18 mouse cellular contexts compared by ENCODE assay signal in the genomic region with DNA sequence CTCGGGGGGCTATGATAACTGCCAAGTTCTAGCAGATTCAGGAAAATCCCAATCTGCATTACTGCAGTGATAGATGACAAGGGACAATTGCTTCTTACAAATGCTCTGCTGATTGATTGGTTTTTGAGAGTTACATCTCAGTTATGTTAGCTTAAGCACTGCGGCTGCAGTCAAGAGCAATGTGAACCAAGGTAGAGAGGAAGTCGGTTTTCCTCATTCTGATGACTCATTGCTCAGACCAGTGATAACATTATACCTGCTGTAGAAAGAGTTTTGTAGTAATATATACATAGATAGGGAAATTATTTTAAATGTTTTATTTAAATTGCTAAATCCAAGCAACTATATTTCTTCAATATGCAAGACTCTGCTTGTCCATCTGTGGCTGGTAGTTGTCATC.
A peak's percentile ranks its signal among the peaks of the same experiment; 100 is the strongest.
DNase-seq lines count a peak whose midpoint lies in the region; ATAC-seq and TF ChIP-seq lines count a peak whose summit lies in the region.
"Had no signal": no experiment of that assay in that cellular context is flagged by ENCODE, and none has a peak within 500 bp of the region (broad histone marks: within the 10 kb centered on the region; RNA-seq: fewer than 3 reads in every experiment).

No protein-coding gene starts in this region.

- WGBS in forebrain, embryonic 16.5 days, result 89% methylated on average over 3 of the region's 3 CpGs
- WGBS in forebrain, embryonic 12.5 days, result 96% methylated on average over 3 of the region's 3 CpGs
- 36% methylated on average over 3 of the region's 3 CpGs for WGBS in stomach, postnatal 0 days

- H3K36me3 ChIP-seq in forebrain, embryonic 16.5 days (ENCODE audit: control insufficient read depth, insufficient read depth), result no peaks in the 10 kb centered on the region
- H3K36me3 ChIP-seq in forebrain, embryonic 12.5 days (replicated peaks), result no peaks in the 10 kb centered on the region
- no peaks in the 10 kb centered on the region for H3K36me3 ChIP-seq in stomach, postnatal 0 days (ENCODE audit: control insufficient read depth, insufficient read depth, low read length)
- H3K36me3 ChIP-seq: embryonic facial prominence, embryonic 10.5 days; embryonic facial prominence, embryonic 12.5 days had no signal

- H3K4me2 ChIP-seq in forebrain, embryonic 16.5 days (ENCODE audit: low read length), result no peak overlapping the region
- no peak overlapping the region for H3K4me2 ChIP-seq in forebrain, embryonic 12.5 days
- no peak overlapping the region for H3K4me2 ChIP-seq in stomach, postnatal 0 days (replicated peaks; ENCODE audit: low read depth)
- H3K4me2 ChIP-seq: embryonic facial prominence, embryonic 12.5 days had no signal

- 0 out of 2 replicates have a peak, but pooled peaks have one; percentile 47 for ATAC-seq in forebrain, embryonic 16.5 days
- ATAC-seq in forebrain, embryonic 12.5 days (ENCODE audit: low FRiP score), result no peak
- peak; percentile 69 to 79; a peak in 3 of 4 replicates for ATAC-seq in hematopoietic stem cell, adult 5-6 weeks (replicated peaks in 1 of 2; ENCODE audit: insufficient read depth in 1 of 2, low FRiP score in 2 of 2, low TSS enrichment in 1 of 2, low read depth in 1 of 2, poor library complexity in 2 of 2, severe bottlenecking in 2 of 2)
- ATAC-seq in stomach, postnatal 0 days (ENCODE audit: low FRiP score, low TSS enrichment), result peak; percentile 73; the same call in 1 of the 2 replicates
- no peak for ATAC-seq in megakaryocyte, adult 5-6 weeks (ENCODE audit: poor library complexity, severe bottlenecking)
- ATAC-seq: forebrain, embryonic 14.5 days had no signal

- no peak overlapping the region for H3K4me3 ChIP-seq in forebrain, embryonic 16.5 days (replicated peaks; ENCODE audit: low read length)
- no peak overlapping the region for H3K4me3 ChIP-seq in forebrain, embryonic 12.5 days (replicated peaks)
- H3K4me3 ChIP-seq in stomach, postnatal 0 days (ENCODE audit: low read depth, low read length), result no peak overlapping the region
- H3K4me3 ChIP-seq: embryonic facial prominence, embryonic 10.5 days; embryonic facial prominence, embryonic 12.5 days had no signal

- H3K9ac ChIP-seq in forebrain, embryonic 16.5 days (replicated peaks; ENCODE audit: low read depth, low read length), result no peak overlapping the region
- H3K9ac ChIP-seq in forebrain, embryonic 12.5 days, result no peak overlapping the region
- H3K9ac ChIP-seq in stomach, postnatal 0 days (ENCODE audit: low read length), result no peak overlapping the region
- H3K9ac ChIP-seq: embryonic facial prominence, embryonic 12.5 days had no signal

- no peak for TF ChIP-seq EP300 in stomach, postnatal 0 days (optimal IDR thresholded peaks at IDR 0.05)

- no peaks in the 10 kb centered on the region for H3K4me1 ChIP-seq in forebrain, embryonic 16.5 days (replicated peaks; ENCODE audit: control insufficient read depth, insufficient read depth, low read length)
- no peaks in the 10 kb centered on the region for H3K4me1 ChIP-seq in forebrain, embryonic 12.5 days
- no peaks in the 10 kb centered on the region for H3K4me1 ChIP-seq in stomach, postnatal 0 days (replicated peaks; ENCODE audit: control insufficient read depth, insufficient read depth)
- H3K4me1 ChIP-seq: embryonic facial prominence, embryonic 10.5 days; embryonic facial prominence, embryonic 12.5 days had no signal

- no peaks in the 10 kb centered on the region for H3K9me3 ChIP-seq in forebrain, embryonic 16.5 days (ENCODE audit: control insufficient read depth, low read length)
- no peaks in the 10 kb centered on the region for H3K9me3 ChIP-seq in forebrain, embryonic 12.5 days
- H3K9me3 ChIP-seq in stomach, postnatal 0 days (ENCODE audit: control insufficient read depth, low read length), result no peaks in the 10 kb centered on the region
- H3K9me3 ChIP-seq: embryonic facial prominence, embryonic 10.5 days; embryonic facial prominence, embryonic 12.5 days had no signal

- no peaks in the 10 kb centered on the region for H3K27me3 ChIP-seq in forebrain, embryonic 16.5 days (replicated peaks; ENCODE audit: control insufficient read depth, insufficient read depth, low read length)
- H3K27me3 ChIP-seq in forebrain, embryonic 12.5 days, result no peaks in the 10 kb centered on the region
- no peaks in the 10 kb centered on the region for H3K27me3 ChIP-seq in stomach, postnatal 0 days (ENCODE audit: control insufficient read depth, insufficient read depth, low read length)
- H3K27me3 ChIP-seq: embryonic facial prominence, embryonic 12.5 days had no signal

- no peak for TF ChIP-seq CTCF in stomach, postnatal 0 days (IDR thresholded peaks at IDR 0.05; ENCODE audit: low read depth)

- H3K27ac ChIP-seq in forebrain, embryonic 16.5 days (ENCODE audit: low read length), result no peak overlapping the region
- no peak overlapping the region for H3K27ac ChIP-seq in forebrain, embryonic 12.5 days
- H3K27ac ChIP-seq in stomach, postnatal 0 days (replicated peaks), result no peak overlapping the region
- H3K27ac ChIP-seq: embryonic facial prominence, embryonic 10.5 days; embryonic facial prominence, embryonic 12.5 days had no signal

- DNase-seq in 416B (ENCODE audit: low read depth) (peak; percentile 53), adipocyte (ENCODE audit: low spot score) (no peak)
- DNase-seq in stomach, postnatal 0 days (ENCODE audit: low spot score), result no peak
- DNase-seq: adrenal gland, adult 8-10 months; adrenal gland, postnatal 14 days; adrenal gland, postnatal 36 days; cerebellum, adult 11-12 months; cerebellum, adult 2 months; cerebellum, adult 9-10 months; cerebellum, postnatal 10 days; cerebellum, postnatal 25 days had no signal

Comparison
In these comparisons a context has a peak if more than half of its experiments do, and no peak if none do; other contexts are left out.
1. ATAC-seq: peak in forebrain, embryonic 16.5 days (single experiment), hematopoietic stem cell, adult 5-6 weeks (2 of 2) and stomach, postnatal 0 days (single experiment); none in forebrain, embryonic 12.5 days (single experiment) and megakaryocyte, adult 5-6 weeks (single experiment).